Mouse (Mus musculus): ENCODE results near the gene Capn1.

- TF ChIP-seq CTCF (IDR thresholded peaks at IDR 0.05; ENCODE audit: low read depth) (no peak), EP300 (IDR thresholded peaks at IDR 0.05; ENCODE audit: low read depth) (no peak)
Measured at GRCm38 (mm10) chr19:5980477-5980876, 35.2 kb downstream of the Capn1 start.

Measured in liver, postnatal 0 days (tissue).